Mouse (Mus musculus): Measurements from ENCODE around the gene Stk19.

GRCm38 (mm10) chr17:34854761-34855160 lies 18.0 kb upstream of the Stk19 start:
- TF ChIP-seq POLR2A (IDR thresholded peaks at IDR 0.05; ENCODE audit: extremely low read depth, insufficient read depth, low read length) (0 out of 2 replicates have a peak, but pooled peaks have one; percentile 33), CTCF (IDR thresholded peaks at IDR 0.05; ENCODE audit: low read depth, low read length) (no peak)

Data from liver, adult 2 months (tissue).